Mouse (Mus musculus): ENCODE results near the gene Wfikkn2.

Gene Wfikkn2

DNA sequence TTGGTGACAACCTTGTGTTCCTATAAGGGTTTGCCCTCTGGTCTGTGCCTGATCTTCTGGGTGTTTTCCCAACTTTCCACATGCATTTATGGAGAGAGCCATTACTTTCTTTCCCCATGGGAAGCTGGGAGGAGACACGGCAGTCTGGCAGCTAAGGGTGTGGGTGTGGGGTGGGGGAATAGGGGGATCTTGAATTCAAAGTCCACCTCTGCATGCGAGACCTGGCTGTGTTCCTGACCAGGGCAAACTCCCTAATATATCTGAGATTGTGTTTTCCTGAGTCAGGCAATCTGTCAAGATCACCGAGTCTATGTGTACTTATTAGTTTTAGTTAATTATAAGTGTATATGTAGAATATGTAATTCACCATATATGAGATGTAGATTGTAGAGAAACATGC, 49.5 kb downstream of the Wfikkn2 start:
- no peak for DNase-seq (ENCODE audit: low read depth, low spot score)

DNA sequence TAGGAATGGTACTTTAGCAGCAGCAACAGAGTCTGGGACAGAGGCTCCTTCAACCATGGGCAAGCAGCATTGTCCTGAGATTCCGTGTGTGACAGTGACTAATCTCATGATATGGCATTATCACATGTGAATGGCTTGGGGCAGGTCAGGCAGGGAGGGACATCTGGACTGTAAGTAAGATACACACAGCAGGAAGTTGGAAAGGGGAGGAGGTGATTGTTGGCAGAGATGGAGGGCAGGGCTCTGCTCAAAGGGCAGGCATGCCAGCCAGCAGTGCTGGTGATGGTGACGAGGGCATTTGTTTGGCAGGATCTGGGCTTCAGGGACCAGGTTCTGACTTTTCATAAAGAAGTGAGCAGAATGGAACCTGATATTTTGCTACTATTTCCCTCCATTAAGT, 52.7 kb downstream of the Wfikkn2 start:
- DNase-seq (ENCODE audit: low read depth, low spot score), result no peak

DNA sequence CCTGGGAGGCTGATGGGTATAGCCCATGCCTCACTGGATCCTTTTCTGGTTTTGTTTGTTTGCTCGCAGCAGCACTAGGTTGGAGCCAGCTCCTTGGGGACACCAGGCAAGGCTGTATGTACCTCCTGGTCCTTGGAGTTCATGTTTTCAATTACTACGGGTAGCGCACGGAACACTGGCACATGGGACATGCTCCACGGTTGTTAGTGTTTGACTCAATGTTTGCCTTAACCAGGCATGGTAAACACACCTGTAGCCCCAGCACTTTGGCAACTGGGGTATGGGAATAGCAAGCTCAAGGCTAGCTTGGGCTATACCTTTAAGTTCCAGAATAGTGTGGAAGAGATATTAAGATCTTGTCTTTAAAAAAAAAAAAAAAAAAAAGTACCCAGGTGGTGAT, 55.1 kb downstream of the Wfikkn2 start:
- no peak for DNase-seq (ENCODE audit: low read depth, low spot score)

GRCm38 (mm10) chr11:94189579-94189978, 56.2 kb downstream of the Wfikkn2 start:
- DNase-seq (ENCODE audit: low read depth, low spot score), result no peak

Measured in R1 (cell line).